Mouse (Mus musculus): ENCODE measurements at regions not wholly inside any gene's neighbourhood (a gene's known extent, or its start where the extent isn't known, plus 50 kb on each side); places are given as distances from the start of the nearest gene placed in this dataset.

DNA sequence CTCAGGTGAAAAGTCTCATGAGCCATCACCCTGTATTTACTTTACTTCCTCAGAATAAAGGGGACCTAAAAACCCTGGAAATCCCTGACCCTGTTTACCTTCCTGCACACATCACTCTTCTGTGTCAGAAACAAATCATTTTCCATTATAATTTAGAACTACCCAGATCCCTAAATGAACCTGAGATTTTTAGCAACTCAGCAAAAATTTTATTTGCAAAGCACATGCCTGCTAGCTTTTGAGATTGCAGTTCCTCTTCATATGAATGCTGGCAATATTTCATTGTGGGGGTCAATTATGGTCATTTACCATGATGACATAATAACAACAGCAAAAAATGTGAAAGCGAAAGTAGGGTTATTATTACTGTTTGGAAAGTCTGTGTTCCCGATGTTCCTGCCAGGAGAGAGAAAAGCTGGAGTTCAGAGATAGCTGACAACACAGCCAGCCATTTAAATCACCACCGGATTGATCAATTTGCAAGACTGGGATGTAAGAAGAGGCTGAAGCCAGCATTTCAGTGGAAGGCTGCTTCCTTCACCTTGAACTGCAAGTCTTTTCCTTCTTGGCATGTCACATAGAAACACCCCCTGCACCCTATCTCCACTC lies 476.5 kb downstream of the Tmem161b start:
- Histone ChIP-seq H3K9ac (replicated peaks; ENCODE audit: low read depth, low read length) (no peak overlapping the region), H3K4me2 (ENCODE audit: low read length) (no peak overlapping the region), H3K4me1 (replicated peaks; ENCODE audit: control insufficient read depth, insufficient read depth, low read length) (0 out of 2 replicates have a peak, but pooled peaks cover 3% of the 10 kb centered on the region), H3K27ac (ENCODE audit: low read length) (no peak overlapping the region), H3K9me3 (ENCODE audit: control insufficient read depth, low read length) (no peaks in the 10 kb centered on the region), H3K27me3 (replicated peaks; ENCODE audit: control insufficient read depth, insufficient read depth, low read length) (no peaks in the 10 kb centered on the region), H3K36me3 (ENCODE audit: control insufficient read depth, insufficient read depth) (no peaks in the 10 kb centered on the region), H3K4me3 (replicated peaks; ENCODE audit: low read length) (no peak overlapping the region)
- WGBS: 46% methylated on average over 3 of the region's 3 CpGs
- ATAC-seq: no peak

DNA sequence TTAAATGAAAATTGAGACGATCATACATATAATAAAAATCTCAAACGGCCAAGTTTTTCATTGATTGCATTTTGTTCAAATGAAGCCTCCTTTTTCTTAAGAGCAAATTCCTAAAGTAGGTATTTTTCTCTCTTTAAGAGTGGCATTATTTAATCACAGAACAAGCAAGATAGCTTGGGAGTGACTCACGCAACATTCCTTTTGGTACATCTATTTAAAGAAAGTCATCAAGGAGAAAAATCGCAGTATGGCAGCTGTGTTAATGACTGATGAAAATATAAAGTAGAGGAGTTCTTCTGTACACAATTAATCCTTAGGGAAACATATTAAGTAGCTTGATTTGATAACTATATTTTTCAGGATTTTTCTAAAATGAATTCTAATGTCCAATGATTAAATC lies 448.0 kb upstream of the Ccnh start:
- Histone ChIP-seq H3K36me3 (ENCODE audit: control insufficient read depth, insufficient read depth) (no peaks in the 10 kb centered on the region), H3K4me3 (replicated peaks; ENCODE audit: low read length) (no peak overlapping the region), H3K9ac (replicated peaks; ENCODE audit: low read depth, low read length) (no peak overlapping the region), H3K4me1 (replicated peaks; ENCODE audit: control insufficient read depth, insufficient read depth, low read length) (no peaks in the 10 kb centered on the region), H3K27ac (ENCODE audit: low read length) (no peak overlapping the region), H3K4me2 (ENCODE audit: low read length) (no peak overlapping the region), H3K27me3 (replicated peaks; ENCODE audit: control insufficient read depth, insufficient read depth, low read length) (no peaks in the 10 kb centered on the region), H3K9me3 (ENCODE audit: control insufficient read depth, low read length) (no peaks in the 10 kb centered on the region)
- ATAC-seq: no peak
- WGBS: 77% methylated on average over 4 of the region's 4 CpGs

DNA sequence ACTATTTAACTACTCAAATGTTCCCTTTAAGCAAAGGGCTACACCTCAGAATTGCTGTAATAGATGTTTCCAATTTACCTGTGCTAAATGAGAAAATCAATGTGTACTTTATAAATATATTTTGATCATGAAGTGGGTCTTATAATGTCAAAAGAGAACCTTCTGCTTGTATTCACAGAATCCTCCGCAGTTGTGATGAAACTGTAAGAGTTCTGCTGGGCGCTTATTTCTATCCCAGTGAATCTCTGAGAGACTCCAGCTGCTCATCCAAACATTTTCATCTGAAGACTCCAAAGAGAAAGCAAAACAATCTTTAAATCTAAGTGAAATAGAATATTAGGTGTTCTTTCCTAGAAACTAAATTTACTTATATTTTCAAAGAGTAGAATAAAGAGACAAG lies 440.9 kb upstream of the Ccnh start:
- H3K4me2 ChIP-seq (ENCODE audit: low read length): no peak overlapping the region
- no peaks in the 10 kb centered on the region for H3K27me3 ChIP-seq (replicated peaks; ENCODE audit: control insufficient read depth, insufficient read depth, low read length)
- H3K27ac ChIP-seq (ENCODE audit: low read length): peak overlapping the region; percentile 65
- WGBS: 44% methylated on average over 2 of the region's 2 CpGs
- no peaks in the 10 kb centered on the region for H3K9me3 ChIP-seq (ENCODE audit: control insufficient read depth, low read length)
- H3K36me3 ChIP-seq (ENCODE audit: control insufficient read depth, insufficient read depth): no peaks in the 10 kb centered on the region
- peaks cover 3% of the 10 kb centered on the region for H3K4me1 ChIP-seq (replicated peaks; ENCODE audit: control insufficient read depth, insufficient read depth, low read length)
- H3K4me3 ChIP-seq (replicated peaks; ENCODE audit: low read length): no peak overlapping the region
- H3K9ac ChIP-seq (replicated peaks; ENCODE audit: low read depth, low read length): no peak overlapping the region
- ATAC-seq: no peak

DNA sequence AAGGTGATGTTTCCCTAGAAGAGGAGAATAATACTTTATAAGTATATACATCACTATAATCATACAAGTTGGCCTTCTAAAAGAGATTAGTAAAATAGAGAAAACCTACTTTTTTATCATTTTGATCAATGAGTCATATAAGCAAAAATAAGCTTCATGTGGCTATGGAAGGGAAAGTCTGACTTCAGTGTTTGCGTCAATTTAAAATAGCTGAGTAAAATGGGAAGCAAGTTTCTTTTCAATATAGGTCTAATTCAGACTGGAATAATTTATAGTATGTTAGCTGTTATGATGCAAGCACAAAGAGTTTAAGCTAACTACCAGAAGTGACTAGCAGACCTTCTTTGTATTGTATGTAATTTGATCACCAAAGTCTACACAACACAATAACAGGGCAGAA lies 440.0 kb upstream of the Ccnh start:
- H3K4me2 ChIP-seq (ENCODE audit: low read length): no peak overlapping the region
- peaks cover 9% of the 10 kb centered on the region for H3K4me1 ChIP-seq (replicated peaks; ENCODE audit: control insufficient read depth, insufficient read depth, low read length)
- H3K9me3 ChIP-seq (ENCODE audit: control insufficient read depth, low read length): no peaks in the 10 kb centered on the region
- H3K9ac ChIP-seq (replicated peaks; ENCODE audit: low read depth, low read length): no peak overlapping the region
- no peaks in the 10 kb centered on the region for H3K36me3 ChIP-seq (ENCODE audit: control insufficient read depth, insufficient read depth)
- H3K27ac ChIP-seq (ENCODE audit: low read length): no peak overlapping the region
- no peak overlapping the region for H3K4me3 ChIP-seq (replicated peaks; ENCODE audit: low read length)
- WGBS: 46% methylated on average over 1 of the region's 1 CpGs
- no peaks in the 10 kb centered on the region for H3K27me3 ChIP-seq (replicated peaks; ENCODE audit: control insufficient read depth, insufficient read depth, low read length)
- no peak for ATAC-seq

DNA sequence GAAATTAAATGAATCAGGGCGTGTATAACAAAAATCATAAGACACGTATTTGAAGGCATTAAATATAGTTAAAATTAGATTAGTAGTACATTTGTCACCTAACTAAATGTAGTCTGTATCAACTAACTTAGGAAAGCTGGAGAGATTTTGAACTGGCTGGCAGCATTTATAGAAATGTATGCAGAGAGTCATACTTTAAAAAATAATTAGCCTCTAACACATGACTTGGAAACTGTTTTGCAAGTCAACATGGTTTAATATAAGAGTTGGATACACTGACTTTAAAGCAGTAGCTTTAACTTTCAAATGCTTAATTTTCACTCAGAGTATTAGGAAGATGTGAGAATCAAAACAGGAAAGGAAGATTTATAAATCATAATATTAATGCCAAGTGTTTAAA lies 439.1 kb upstream of the Ccnh start:
- Histone ChIP-seq H3K4me3 (replicated peaks; ENCODE audit: low read length) (no peak overlapping the region), H3K4me2 (ENCODE audit: low read length) (no peak overlapping the region), H3K36me3 (ENCODE audit: control insufficient read depth, insufficient read depth) (no peaks in the 10 kb centered on the region), H3K9me3 (ENCODE audit: control insufficient read depth, low read length) (no peaks in the 10 kb centered on the region), H3K9ac (replicated peaks; ENCODE audit: low read depth, low read length) (no peak overlapping the region), H3K27me3 (replicated peaks; ENCODE audit: control insufficient read depth, insufficient read depth, low read length) (no peaks in the 10 kb centered on the region), H3K27ac (ENCODE audit: low read length) (no peak overlapping the region), H3K4me1 (replicated peaks; ENCODE audit: control insufficient read depth, insufficient read depth, low read length) (peaks cover 15% of the 10 kb centered on the region)
- WGBS: 36% methylated on average over 2 of the region's 2 CpGs
- ATAC-seq: no peak

DNA sequence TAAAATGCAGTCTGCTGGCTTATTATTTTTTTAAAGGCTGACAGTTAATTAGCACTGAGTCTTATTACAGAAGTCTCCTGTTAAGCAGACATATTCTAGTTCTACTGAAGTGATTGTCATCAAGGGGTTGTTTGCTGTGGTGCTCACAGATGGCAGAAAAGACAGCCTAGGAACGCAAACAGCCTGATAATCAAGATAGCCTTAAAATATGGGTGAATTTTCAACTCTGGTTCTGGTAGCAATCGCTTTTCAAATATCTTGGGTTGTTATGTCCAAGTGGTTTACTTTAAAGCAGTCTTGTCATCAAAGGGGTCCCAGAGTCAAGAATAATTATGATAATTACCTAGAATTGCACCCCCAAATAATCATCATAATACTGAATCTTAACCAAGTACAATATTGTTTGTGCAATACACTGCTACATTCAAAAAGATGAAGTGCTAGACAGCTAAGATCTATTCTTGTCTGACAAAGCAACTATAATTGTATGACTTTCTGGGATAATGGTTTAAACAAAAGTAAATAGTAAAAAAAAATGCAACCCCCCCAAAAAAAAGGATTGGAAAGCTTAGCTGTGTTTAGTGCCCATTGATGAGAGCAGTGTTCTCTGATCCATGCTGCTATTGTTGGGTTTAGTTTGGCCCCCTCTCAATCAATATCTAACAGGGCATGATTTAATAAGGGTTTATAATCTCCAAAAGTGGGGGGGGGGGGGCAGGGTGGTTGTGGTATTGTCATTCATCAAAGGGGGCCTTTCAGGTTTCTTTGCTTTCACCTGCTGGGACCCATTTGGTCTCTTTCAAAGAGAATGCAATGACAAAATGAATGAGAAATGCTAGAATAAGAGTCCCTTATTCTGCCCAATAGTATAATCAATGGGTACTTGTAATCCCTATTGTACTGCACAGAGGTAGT lies 437.4 kb upstream of the Ccnh start:
- H3K4me2 ChIP-seq (ENCODE audit: low read length): no peak overlapping the region
- peaks cover 20% of the 10 kb centered on the region for H3K4me1 ChIP-seq (replicated peaks; ENCODE audit: control insufficient read depth, insufficient read depth, low read length)
- peak overlapping the region; percentile 96 for H3K27ac ChIP-seq (ENCODE audit: low read length)
- 13% methylated on average over 2 of the region's 2 CpGs for WGBS
- H3K9ac ChIP-seq (replicated peaks; ENCODE audit: low read depth, low read length): peak overlapping the region; percentile 39
- H3K4me3 ChIP-seq (replicated peaks; ENCODE audit: low read length): no peak overlapping the region
- ATAC-seq: peak; percentile 87
- H3K27me3 ChIP-seq (replicated peaks; ENCODE audit: control insufficient read depth, insufficient read depth, low read length): no peaks in the 10 kb centered on the region
- H3K9me3 ChIP-seq (ENCODE audit: control insufficient read depth, low read length): no peaks in the 10 kb centered on the region
- no peaks in the 10 kb centered on the region for H3K36me3 ChIP-seq (ENCODE audit: control insufficient read depth, insufficient read depth)

DNA sequence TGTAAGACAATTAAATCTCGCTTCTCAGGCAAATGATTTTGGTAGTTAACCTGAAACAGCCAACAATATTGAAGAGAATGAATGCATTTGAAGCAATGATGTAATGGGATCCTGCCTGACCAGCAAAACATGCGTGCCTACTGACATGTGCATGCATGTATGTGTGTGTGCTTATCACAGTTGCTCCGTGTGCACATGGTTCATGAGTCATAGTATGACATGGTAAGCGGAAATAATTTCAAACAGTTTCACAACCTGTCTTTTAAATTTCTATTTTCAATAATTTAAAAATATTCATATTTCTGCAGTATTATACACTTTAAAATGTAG lies 436.8 kb upstream of the Ccnh start:
- no peaks in the 10 kb centered on the region for H3K36me3 ChIP-seq (ENCODE audit: control insufficient read depth, insufficient read depth)
- peak; percentile 12 for ATAC-seq
- H3K4me1 ChIP-seq (replicated peaks; ENCODE audit: control insufficient read depth, insufficient read depth, low read length): peaks cover 22% of the 10 kb centered on the region
- H3K4me3 ChIP-seq (replicated peaks; ENCODE audit: low read length): no peak overlapping the region
- 20% methylated on average over 4 of the region's 4 CpGs for WGBS
- H3K9me3 ChIP-seq (ENCODE audit: control insufficient read depth, low read length): no peaks in the 10 kb centered on the region
- peak overlapping the region; percentile 96 for H3K27ac ChIP-seq (ENCODE audit: low read length)
- H3K9ac ChIP-seq (replicated peaks; ENCODE audit: low read depth, low read length): no peak overlapping the region; the same call in 1 of the 2 replicates
- H3K27me3 ChIP-seq (replicated peaks; ENCODE audit: control insufficient read depth, insufficient read depth, low read length): no peaks in the 10 kb centered on the region
- H3K4me2 ChIP-seq (ENCODE audit: low read length): no peak overlapping the region

DNA sequence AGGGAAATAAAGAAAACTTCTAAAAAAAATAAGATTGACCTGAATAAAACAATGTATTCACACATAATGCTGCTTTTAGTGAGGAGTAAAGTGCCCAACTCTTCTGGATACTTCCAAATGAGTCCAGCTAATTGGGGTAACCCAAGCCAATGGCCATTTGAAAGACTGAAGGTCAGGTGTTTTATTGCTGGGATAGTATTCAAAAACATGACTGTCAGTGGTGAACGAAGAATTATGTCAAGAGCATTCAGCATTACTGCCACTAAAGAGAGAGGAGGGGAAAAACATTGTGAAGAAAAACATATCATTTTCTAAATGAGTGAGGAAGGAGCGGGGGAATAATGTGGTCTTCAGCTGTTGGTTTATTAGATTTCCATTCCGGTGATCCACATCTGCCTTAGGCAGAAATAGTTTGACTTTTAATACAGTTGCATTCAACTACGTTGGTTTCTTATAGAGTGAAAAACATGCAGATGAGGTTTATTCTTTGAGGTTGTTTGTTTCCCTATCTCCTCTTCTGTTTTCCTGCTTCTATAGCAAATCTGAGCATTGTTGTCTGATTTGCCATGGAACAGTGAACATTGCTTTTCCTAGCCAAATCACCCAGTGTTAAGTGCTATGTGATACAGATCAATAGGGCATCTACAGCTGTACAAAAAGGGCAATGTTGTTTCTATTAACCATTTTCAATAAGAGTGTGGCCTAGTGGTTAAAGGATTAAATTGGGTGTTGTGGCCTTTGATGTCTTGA lies 435.3 kb upstream of the Ccnh start:
- Histone ChIP-seq H3K4me3 (replicated peaks; ENCODE audit: low read length) (no peak overlapping the region), H3K27me3 (replicated peaks; ENCODE audit: control insufficient read depth, insufficient read depth, low read length) (no peaks in the 10 kb centered on the region), H3K4me1 (replicated peaks; ENCODE audit: control insufficient read depth, insufficient read depth, low read length) (peaks cover 26% of the 10 kb centered on the region), H3K4me2 (ENCODE audit: low read length) (peak overlapping the region; percentile 7; the same call in 1 of the 2 replicates), H3K9ac (replicated peaks; ENCODE audit: low read depth, low read length) (peak overlapping the region; percentile 39), H3K27ac (ENCODE audit: low read length) (peak overlapping the region; percentile 94), H3K36me3 (ENCODE audit: control insufficient read depth, insufficient read depth) (no peaks in the 10 kb centered on the region), H3K9me3 (ENCODE audit: control insufficient read depth, low read length) (no peaks in the 10 kb centered on the region)
- 11% methylated on average over 4 of the region's 4 CpGs for WGBS
- no peak for ATAC-seq
